Mouse (Mus musculus) thymus, postnatal 25 days (tissue): ENCODE results near the gene Ipo9.

Experiments used
- DNase-seq: peaks from one replicate; pipeline ENCODE4 v3.0.0; 2022

Gene Ipo9

GRCm38 (mm10) chr1:135427390-135427789 lies 2.9 kb downstream of the Ipo9 start:
- DNase-seq = no peak

DNA sequence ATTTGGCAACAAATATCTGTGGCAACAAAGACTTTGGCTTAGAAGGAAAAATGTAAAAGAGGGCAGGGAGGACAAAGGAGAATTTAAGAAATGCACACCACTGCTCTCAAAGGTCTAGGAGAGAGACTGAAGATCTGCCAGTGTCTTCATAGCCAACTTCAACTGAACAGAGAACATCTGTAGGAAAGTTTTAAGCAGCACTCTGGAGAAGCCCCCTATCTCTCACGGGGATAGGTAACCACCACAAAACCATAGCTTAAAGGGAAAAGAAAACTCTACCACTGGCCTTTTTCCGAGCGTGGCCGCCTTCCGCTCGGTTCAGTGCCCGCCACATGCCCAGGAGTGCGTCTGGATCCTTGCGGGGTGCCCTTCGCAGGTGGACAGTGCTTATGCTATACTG lies 3.7 kb downstream of the Ipo9 start:
- DNase-seq = no peak

DNA sequence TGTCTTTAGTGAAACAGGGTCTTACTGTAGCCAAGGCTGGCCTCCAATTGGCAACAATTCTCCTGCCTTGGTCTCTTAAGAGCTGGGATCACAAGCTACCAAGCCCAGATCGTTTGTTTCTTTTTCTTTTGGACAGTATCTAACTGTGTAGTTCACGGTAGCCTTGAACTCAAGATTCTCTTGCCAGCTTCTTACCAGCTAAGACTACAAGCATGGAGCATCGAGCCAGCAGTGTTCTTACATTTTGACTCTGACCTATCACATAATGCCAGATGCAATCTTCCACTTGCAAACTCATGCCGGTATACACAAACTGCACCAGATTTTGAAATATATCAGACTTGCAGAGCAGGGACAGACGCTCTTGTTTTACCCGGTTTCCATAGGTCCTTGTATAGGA lies 7.5 kb downstream of the Ipo9 start:
- no peak for DNase-seq

- DNase-seq = no peak
Observed at GRCm38 (mm10) chr1:135413996-135414395, 16.3 kb downstream of the Ipo9 start.

- DNase-seq = no peak
Observed at GRCm38 (mm10) chr1:135412130-135412529, 18.2 kb downstream of the Ipo9 start.

DNA sequence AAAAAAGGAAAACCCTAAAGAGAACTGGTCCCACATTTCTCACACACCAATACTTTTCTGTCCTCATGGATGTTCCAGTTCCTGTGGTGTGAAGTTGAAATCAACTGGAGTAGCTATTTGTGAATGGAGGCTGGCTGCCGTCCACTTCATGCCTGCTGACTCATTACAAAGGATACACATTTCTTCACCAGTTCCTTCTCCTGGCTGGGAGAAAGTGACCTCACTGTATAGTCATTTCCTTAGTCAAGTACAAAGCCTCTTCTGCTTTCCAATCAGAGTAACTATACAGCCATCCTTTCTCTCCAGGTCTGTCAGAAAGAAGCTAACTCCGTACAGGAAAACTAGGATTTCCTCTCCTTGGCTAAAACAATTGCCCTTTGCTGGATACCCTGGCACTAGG lies 19.3 kb downstream of the Ipo9 start:
- no peak for DNase-seq

- DNase-seq = no peak
Observed at GRCm38 (mm10) chr1:135408973-135409372, 21.3 kb downstream of the Ipo9 start.

- no peak for DNase-seq
Observed at GRCm38 (mm10) chr1:135405356-135405755, 24.9 kb downstream of the Ipo9 start.

- DNase-seq = no peak
Observed at GRCm38 (mm10) chr1:135401452-135402110, 28.7 kb downstream of the Ipo9 start.

DNA sequence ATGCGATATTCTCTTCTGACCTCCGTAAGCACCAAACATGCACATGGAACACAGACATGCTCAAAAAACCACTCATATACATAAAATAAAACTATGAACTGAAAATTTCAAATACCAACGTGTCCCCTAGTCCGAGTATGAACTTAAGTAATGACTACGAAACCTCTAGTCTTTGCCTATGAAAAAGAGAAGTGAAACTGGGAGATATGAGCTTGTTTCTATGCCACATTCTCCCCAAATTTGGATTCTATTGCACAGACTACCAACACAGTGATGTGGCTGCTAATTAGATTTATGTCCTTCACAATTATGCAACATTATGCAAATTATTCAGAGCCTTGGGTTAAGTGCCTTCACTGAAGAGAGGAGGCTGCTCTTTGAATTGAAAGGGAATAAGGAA lies 30.8 kb downstream of the Ipo9 start:
- DNase-seq = no peak

- no peak for DNase-seq
Observed at GRCm38 (mm10) chr1:135385161-135385560, 45.1 kb downstream of the Ipo9 start.

GRCm38 (mm10) chr1:135384171-135384570 lies 46.1 kb downstream of the Ipo9 start:
- DNase-seq = no peak

DNA sequence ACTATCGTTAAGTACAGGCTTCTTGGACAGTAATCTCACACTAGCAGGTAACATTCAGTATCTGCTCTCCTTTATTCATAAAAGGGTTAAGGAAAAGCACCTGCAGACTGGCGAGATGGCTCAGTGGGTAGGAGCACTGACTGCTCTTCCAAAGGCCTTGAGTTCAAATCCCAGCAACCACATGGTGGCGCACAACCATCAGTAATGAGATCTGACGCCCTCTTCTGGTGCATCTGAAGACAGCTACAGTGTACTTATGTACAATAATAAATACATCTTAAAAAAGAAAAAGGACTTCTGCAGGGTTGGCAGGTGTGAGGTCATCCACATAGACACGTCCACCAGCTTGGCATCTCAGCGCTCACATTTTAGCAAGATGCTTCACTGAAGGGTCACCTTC lies 48.7 kb downstream of the Ipo9 start:
- DNase-seq = peak; percentile 38

GRCm38 (mm10) chr1:135380071-135380991 lies 50.0 kb downstream of the Ipo9 start:
- no peak for DNase-seq

DNA sequence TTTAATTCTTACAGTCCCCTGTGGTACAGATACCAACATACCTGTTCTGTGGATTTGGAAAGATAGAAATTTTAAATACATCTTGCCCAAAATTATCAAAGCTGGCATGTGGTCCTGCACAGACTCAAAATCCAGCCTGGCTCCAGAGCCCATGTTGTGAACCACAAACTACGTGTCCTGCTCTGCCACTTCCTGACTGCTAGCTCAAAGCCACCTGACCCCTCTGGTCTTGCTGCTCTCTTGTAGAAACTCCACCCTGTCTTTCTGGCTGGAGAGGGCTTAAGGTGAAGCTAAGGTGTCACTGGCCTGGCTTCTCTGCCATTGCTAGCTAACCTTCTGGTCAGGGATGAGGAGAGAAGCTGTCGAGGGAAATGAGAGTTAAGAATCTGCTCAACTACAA lies 51.3 kb downstream of the Ipo9 start:
- no peak for DNase-seq

DNA sequence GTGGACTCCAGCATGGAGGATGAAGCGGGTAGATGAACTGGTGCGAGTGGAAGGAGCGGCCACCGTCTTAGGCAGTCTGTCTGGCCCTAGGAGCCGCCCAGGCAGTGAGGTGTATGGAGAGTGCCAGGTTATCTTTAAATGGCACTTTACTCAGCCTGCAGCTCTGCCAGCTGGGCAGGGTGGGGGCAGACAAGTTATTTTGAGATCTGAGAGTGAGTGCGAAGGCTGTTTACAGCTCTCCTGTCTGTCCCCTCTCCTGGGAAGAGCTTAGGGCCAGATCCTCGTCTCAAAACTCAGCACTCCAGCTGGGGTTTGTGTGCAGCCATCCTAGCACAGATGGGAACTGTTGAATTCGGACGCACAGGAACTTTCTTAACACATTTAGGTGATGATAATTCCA lies 51.7 kb downstream of the Ipo9 start:
- no peak for DNase-seq

DNA sequence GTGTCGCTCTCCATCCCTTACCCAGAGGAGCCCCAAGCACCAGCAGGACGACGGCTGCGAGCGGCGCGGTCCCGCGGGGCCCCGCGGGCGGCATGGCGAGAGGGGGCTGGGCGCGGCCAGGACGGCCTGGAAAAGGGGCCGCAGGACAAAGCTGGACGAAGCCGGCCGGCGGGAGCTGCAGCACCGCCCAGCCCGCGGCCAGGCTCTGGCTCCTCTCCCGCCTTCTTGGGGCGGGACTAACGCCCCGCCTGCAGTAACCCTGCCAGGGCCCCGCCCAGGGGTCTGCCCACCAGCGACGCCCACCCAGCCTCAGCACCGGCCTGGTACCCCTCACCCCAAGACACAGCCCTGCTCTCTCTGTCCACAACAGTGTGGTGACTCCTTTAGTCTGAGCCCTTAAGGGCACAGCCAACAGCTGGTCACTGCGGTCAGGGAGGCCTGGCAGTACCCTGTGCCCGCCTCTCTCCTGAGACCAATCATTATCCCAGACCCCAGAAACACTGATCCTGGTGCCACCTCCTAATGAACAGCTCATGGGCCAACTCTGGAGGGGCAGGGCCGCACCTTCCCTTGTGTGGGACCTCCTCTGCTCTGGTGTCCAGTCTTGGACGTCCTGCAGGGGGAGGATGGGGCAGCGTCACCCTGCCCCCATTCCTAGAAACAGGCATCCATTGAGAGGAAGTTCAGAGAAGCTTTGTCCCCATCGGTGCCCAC lies 55.3 kb downstream of the Ipo9 start, which contains the start of gene Shisa4:
Gene Shisa4 (minus strand): TSS at position 370 of the 714 bp plus-strand sequence.
- DNase-seq = no peak

DNA sequence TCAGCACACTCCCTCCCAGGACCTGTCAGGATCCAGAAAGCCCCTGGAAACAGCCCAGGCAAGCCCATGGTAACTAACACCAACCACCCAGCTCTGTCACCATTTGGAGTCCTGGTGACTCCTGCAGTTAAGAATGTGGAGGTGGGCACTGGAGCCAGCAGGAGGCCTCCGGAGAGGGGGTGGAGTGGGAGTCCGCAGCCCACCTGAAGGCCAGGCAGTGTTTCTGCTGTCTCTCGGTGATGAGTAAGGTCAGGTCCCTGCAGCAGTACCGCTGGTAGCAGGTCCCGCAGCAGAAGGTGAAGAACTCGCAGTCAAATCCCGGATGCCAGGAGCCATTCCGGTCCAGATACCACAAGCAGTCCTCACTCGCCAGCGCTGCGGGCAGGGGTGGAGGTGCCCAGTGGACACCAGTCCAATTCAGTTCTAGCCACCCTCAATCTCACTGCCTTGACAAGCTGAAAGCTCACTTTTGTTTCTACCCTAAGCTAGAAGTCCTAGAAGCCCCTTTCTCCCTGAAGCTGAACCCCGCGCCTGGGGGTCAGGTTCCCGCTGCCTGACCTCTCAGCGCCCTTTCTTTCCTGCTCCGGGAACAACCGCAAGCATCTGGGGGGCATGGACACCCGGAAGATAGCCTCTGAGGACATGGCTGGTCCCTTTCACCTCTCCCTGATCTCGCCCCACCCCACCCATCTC lies 56.0 kb downstream of the Ipo9 start:
- no peak for DNase-seq

DNA sequence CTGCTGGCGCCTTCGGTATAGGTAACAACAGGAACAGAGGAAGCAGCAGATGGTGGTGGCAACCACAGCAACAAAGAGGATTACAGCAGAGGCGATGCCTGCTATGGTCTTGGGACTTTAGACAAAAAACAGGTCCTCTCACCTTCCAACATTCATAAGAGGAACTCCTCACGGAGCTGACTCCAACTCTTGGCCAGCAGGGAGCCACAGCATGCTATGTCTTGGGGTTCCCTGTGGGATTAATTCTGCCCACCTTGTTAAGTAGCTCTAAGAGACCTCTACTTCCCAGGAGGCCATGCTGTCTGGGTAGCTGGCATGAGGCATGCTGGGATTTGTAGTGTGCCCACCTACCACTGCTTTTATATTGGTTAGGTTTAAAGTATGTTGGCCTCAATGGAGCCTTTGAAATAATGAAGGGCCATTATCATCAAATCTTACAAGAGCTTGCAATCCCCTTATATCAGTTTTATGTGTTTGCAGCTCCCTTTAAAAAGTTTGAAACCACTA lies 57.1 kb downstream of the Ipo9 start:
- DNase-seq = no peak

GRCm38 (mm10) chr1:135369415-135369814 lies 60.9 kb downstream of the Ipo9 start:
- no peak for DNase-seq

GRCm38 (mm10) chr1:135368982-135369381 lies 61.3 kb downstream of the Ipo9 start:
- DNase-seq = no peak

DNA sequence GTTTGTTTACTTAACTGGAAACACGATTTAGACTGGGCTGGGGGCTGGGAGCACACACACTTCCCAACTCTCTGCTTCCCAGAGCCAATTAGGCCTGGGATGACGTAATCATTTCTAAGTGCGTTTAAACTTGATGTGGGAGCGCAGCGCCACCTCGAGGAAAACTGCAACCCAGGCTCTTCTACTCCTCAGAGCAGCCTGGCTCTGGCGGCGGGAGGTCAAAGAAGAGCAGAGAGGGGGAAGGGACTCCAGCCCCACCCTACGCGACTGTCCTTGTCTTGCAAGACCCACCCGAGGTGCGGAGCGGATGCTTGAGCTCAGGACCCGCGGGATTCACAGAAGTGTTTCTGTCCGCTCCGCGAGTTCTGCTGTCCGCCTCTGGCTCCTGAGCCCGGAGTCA lies 62.1 kb downstream of the Ipo9 start:
- peak; percentile 48 for DNase-seq

DNA sequence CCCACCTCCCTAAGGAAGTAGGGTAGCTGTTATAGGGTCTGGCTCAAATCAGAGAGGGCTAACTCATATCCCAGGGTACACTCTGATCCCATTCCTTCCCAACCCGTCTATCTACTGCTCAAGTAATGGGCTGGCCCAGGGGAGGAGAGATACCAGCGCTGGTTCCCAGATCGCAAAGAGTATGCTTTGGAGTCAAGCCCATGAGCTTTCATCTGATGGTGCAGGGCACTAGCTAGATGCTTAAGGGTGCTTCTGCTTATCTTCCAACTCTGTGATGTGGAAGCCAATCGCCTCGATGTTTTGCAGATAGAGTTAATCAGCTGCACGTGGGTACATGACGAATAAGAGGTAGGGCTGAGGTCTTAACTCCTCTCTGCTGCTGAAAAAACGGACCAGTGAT lies 62.7 kb downstream of the Ipo9 start:
- no peak for DNase-seq
